Mouse (Mus musculus) embryonic facial prominence, embryonic 12.5 days (tissue): ENCODE data around the gene Abl1. TPM values are rescaled to one million over a fixed set of nuclear protein-coding genes. Genes with fewer than 3 reads are reported as not detected.
A peak's percentile ranks its signal among the peaks of the same experiment; 100 is the strongest.

Experiments
- ATAC-seq: fragments of 200-750 bp; cut with Nextera tagmentation; 2 replicates; pipeline ENCODE4 v1.8.0; 2017; ENCODE audit not compliant: insufficient number of reproducible peaks, insufficient read depth, low FRiP score, low TSS enrichment
- H3K27ac ChIP-seq: fragments of 300-500 bp; sonication (generic); 2 replicates; pipeline ENCODE4 v1.5.1; 2016; ENCODE audit warnings: mild to moderate bottlenecking
- H3K27me3 ChIP-seq: fragments of 300-500 bp; sonication (generic); 2 replicates; pipeline ENCODE4 v1.6.1; 2016; ENCODE audit warnings: mild to moderate bottlenecking, moderate library complexity
- H3K36me3 ChIP-seq: fragments of 300-500 bp; sonication (generic); 2 replicates; pipeline ENCODE4 v1.6.1; 2016; ENCODE audit warnings: mild to moderate bottlenecking
- H3K4me1 ChIP-seq: fragments of 300-500 bp; sonication (generic); 2 replicates; pipeline ENCODE4 v1.6.1; 2016
- H3K4me2 ChIP-seq: fragments of 300-500 bp; sonication (generic); replicated peaks from 2 replicates; pipeline ENCODE4 v1.6.1; 2016; ENCODE audit warnings: mild to moderate bottlenecking, moderate library complexity
- H3K4me3 ChIP-seq: fragments of 300-500 bp; sonication (generic); 2 replicates; pipeline ENCODE4 v1.5.1; 2016; ENCODE audit warnings: mild to moderate bottlenecking
- H3K9ac ChIP-seq: fragments of 300-500 bp; sonication (generic); 2 replicates; pipeline ENCODE4 v1.6.1; 2016; ENCODE audit warnings: mild to moderate bottlenecking, moderate library complexity
- H3K9me3 ChIP-seq: fragments of 300-500 bp; sonication (generic); 2 replicates; pipeline ENCODE4 v1.6.1; 2016; ENCODE audit warnings: mild to moderate bottlenecking, moderate library complexity
- WGBS: fragments of 180-500 bp; shearing (Covaris S2); methylation state at CpG from one replicate; pipeline ENCODE4 v1.1.7; 2016; 5-methylcytosine and 5-hydroxymethylcytosine counted together
- polyA plus RNA-seq: library from polyadenylated mRNA; unstranded; fragments of >200 nt; fragmentation: Nextera tagmentation; extraction: Ambion mirVana; gene quantifications from 2 replicates; pipeline ENCODE4 v1.2.1, GENCODE M21; 2016

Gene Abl1
- polyA plus RNA-seq, 1 experiment from 2014 or later, result 67.5 TPM

- no peak overlapping the region for H3K9ac ChIP-seq
- H3K36me3 ChIP-seq, result no peaks in the 10 kb centered on the region
- H3K27ac ChIP-seq, result peak overlapping the region; percentile 88; the same call in 1 of the 2 replicates
- H3K27me3 ChIP-seq, result no peaks in the 10 kb centered on the region
- H3K9me3 ChIP-seq, result no peaks in the 10 kb centered on the region
- ATAC-seq, result no peak
- no peak overlapping the region for H3K4me3 ChIP-seq
- WGBS, result 64% methylated on average over 5 of the region's 5 CpGs
- no peak overlapping the region for H3K4me2 ChIP-seq
- H3K4me1 ChIP-seq, result peaks cover 67% of the 10 kb centered on the region
Observed at GRCm38 (mm10) chr2:31750133-31750532, 62.0 kb downstream of the Abl1 start.

GRCm38 (mm10) chr2:31757472-31757871 is 69.3 kb downstream of the Abl1 start:
- ATAC-seq, result no peak
- no peaks in the 10 kb centered on the region for H3K9me3 ChIP-seq
- peak overlapping the region; percentile 59; the same call in 1 of the 2 replicates for H3K27ac ChIP-seq
- H3K4me3 ChIP-seq, result no peak overlapping the region
- peaks cover 28% of the 10 kb centered on the region for H3K4me1 ChIP-seq
- H3K9ac ChIP-seq, result no peak overlapping the region
- no peaks in the 10 kb centered on the region for H3K27me3 ChIP-seq
- no peak overlapping the region for H3K4me2 ChIP-seq
- H3K36me3 ChIP-seq, result no peaks in the 10 kb centered on the region

- 89% methylated on average over 5 of the region's 5 CpGs for WGBS
- 0 out of 2 replicates have a peak overlapping the region, but pooled peaks have one; percentile 90 for H3K9ac ChIP-seq
- H3K27ac ChIP-seq, result peak overlapping the region; percentile 95
- no peaks in the 10 kb centered on the region for H3K36me3 ChIP-seq
- peak overlapping the region; percentile 73 for H3K4me3 ChIP-seq
- peaks cover 38% of the 10 kb centered on the region for H3K4me1 ChIP-seq
- peak overlapping the region; percentile 79 for H3K4me2 ChIP-seq
- ATAC-seq, result no peak
- H3K27me3 ChIP-seq, result no peaks in the 10 kb centered on the region
- H3K9me3 ChIP-seq, result no peaks in the 10 kb centered on the region
Observed at GRCm38 (mm10) chr2:31758966-31759365, 70.8 kb downstream of the Abl1 start.

GRCm38 (mm10) chr2:31759751-31760460 is 71.7 kb downstream of the Abl1 start:
- Histone ChIP-seq H3K27ac (peak overlapping the region; percentile 95), H3K36me3 (no peaks in the 10 kb centered on the region), H3K27me3 (no peaks in the 10 kb centered on the region), H3K4me3 (peak overlapping the region; percentile 73), H3K9me3 (no peaks in the 10 kb centered on the region), H3K9ac (peak overlapping the region; percentile 90), H3K4me1 (peaks cover 38% of the 10 kb centered on the region), H3K4me2 (peak overlapping the region; percentile 79)
- 1% methylated on average over 36 of the region's 42 CpGs for WGBS
- peak; percentile 96 for ATAC-seq

- Histone ChIP-seq H3K4me2 (peak overlapping the region; percentile 79), H3K4me1 (peaks cover 43% of the 10 kb centered on the region), H3K9me3 (no peaks in the 10 kb centered on the region), H3K4me3 (peak overlapping the region; percentile 73), H3K27me3 (no peaks in the 10 kb centered on the region), H3K27ac (peak overlapping the region; percentile 95), H3K36me3 (no peaks in the 10 kb centered on the region), H3K9ac (peak overlapping the region; percentile 90)
- no peak for ATAC-seq
- WGBS, result 0% methylated on average over 1 of the region's 1 CpGs
Observed at GRCm38 (mm10) chr2:31760486-31760885, 72.3 kb downstream of the Abl1 start.

- peak overlapping the region; percentile 90 for H3K9ac ChIP-seq
- peak overlapping the region; percentile 79 for H3K4me2 ChIP-seq
- no peaks in the 10 kb centered on the region for H3K9me3 ChIP-seq
- no peak for ATAC-seq
- H3K4me3 ChIP-seq, result peak overlapping the region; percentile 73
- H3K36me3 ChIP-seq, result no peaks in the 10 kb centered on the region
- H3K27ac ChIP-seq, result peak overlapping the region; percentile 95
- H3K4me1 ChIP-seq, result peaks cover 48% of the 10 kb centered on the region
- 3% methylated on average over 7 of the region's 7 CpGs for WGBS
- no peaks in the 10 kb centered on the region for H3K27me3 ChIP-seq
Observed at GRCm38 (mm10) chr2:31761115-31761531, 72.9 kb downstream of the Abl1 start.

GRCm38 (mm10) chr2:31761585-31761984 is 73.4 kb downstream of the Abl1 start:
- H3K27me3 ChIP-seq, result no peaks in the 10 kb centered on the region
- H3K36me3 ChIP-seq, result no peaks in the 10 kb centered on the region
- peak overlapping the region; percentile 73 for H3K4me3 ChIP-seq
- H3K4me1 ChIP-seq, result peaks cover 51% of the 10 kb centered on the region
- peak overlapping the region; percentile 95 for H3K27ac ChIP-seq
- H3K9ac ChIP-seq, result peak overlapping the region; percentile 90
- no peak for ATAC-seq
- 4% methylated on average over 4 of the region's 4 CpGs for WGBS
- H3K4me2 ChIP-seq, result peak overlapping the region; percentile 79
- no peaks in the 10 kb centered on the region for H3K9me3 ChIP-seq

- ATAC-seq, result no peak
- H3K4me2 ChIP-seq, result peak overlapping the region; percentile 79
- WGBS, result 41% methylated on average over 3 of the region's 3 CpGs
- peaks cover 51% of the 10 kb centered on the region for H3K4me1 ChIP-seq
- no peaks in the 10 kb centered on the region for H3K9me3 ChIP-seq
- H3K9ac ChIP-seq, result peak overlapping the region; percentile 90
- no peaks in the 10 kb centered on the region for H3K36me3 ChIP-seq
- peak overlapping the region; percentile 73 for H3K4me3 ChIP-seq
- H3K27ac ChIP-seq, result peak overlapping the region; percentile 95; the same call in 1 of the 2 replicates
- H3K27me3 ChIP-seq, result no peaks in the 10 kb centered on the region
Observed at GRCm38 (mm10) chr2:31762155-31762554, 74.0 kb downstream of the Abl1 start.

GRCm38 (mm10) chr2:31762853-31763252 is 74.7 kb downstream of the Abl1 start:
- peak overlapping the region; percentile 79 for H3K4me2 ChIP-seq
- WGBS, result 18% methylated on average over 2 of the region's 2 CpGs
- peak overlapping the region; percentile 47; the same call in 1 of the 2 replicates for H3K27ac ChIP-seq
- H3K9me3 ChIP-seq, result no peaks in the 10 kb centered on the region
- H3K9ac ChIP-seq, result no peak overlapping the region
- no peak for ATAC-seq
- no peaks in the 10 kb centered on the region for H3K36me3 ChIP-seq
- H3K4me3 ChIP-seq, result peak overlapping the region; percentile 9; the same call in 1 of the 2 replicates
- peaks cover 54% of the 10 kb centered on the region for H3K4me1 ChIP-seq
- H3K27me3 ChIP-seq, result no peaks in the 10 kb centered on the region

- Histone ChIP-seq H3K27me3 (no peaks in the 10 kb centered on the region), H3K9ac (no peak overlapping the region), H3K4me3 (no peak overlapping the region), H3K4me2 (peak overlapping the region; percentile 79), H3K4me1 (peaks cover 58% of the 10 kb centered on the region), H3K9me3 (no peaks in the 10 kb centered on the region), H3K27ac (0 out of 2 replicates have a peak overlapping the region, but pooled peaks have one; percentile 47), H3K36me3 (no peaks in the 10 kb centered on the region)
- WGBS, result 25% methylated on average over 2 of the region's 2 CpGs
- no peak for ATAC-seq
Observed at GRCm38 (mm10) chr2:31763271-31763670, 75.1 kb downstream of the Abl1 start.

GRCm38 (mm10) chr2:31767104-31767503 is 78.9 kb downstream of the Abl1 start:
- ATAC-seq, result peak; percentile 67; the same call in 1 of the 2 replicates
- no peaks in the 10 kb centered on the region for H3K27me3 ChIP-seq
- no peaks in the 10 kb centered on the region for H3K36me3 ChIP-seq
- peaks cover 82% of the 10 kb centered on the region for H3K4me1 ChIP-seq
- no peak overlapping the region for H3K9ac ChIP-seq
- WGBS, result 95% methylated on average over 6 of the region's 6 CpGs
- no peak overlapping the region for H3K4me2 ChIP-seq
- no peaks in the 10 kb centered on the region for H3K9me3 ChIP-seq
- no peak overlapping the region for H3K27ac ChIP-seq
- H3K4me3 ChIP-seq, result no peak overlapping the region

GRCm38 (mm10) chr2:31767815-31768214 is 79.6 kb downstream of the Abl1 start:
- no peaks in the 10 kb centered on the region for H3K9me3 ChIP-seq
- H3K27ac ChIP-seq, result no peak overlapping the region
- H3K36me3 ChIP-seq, result no peaks in the 10 kb centered on the region
- no peak overlapping the region for H3K4me2 ChIP-seq
- H3K4me1 ChIP-seq, result peaks cover 77% of the 10 kb centered on the region
- ATAC-seq, result no peak
- H3K9ac ChIP-seq, result no peak overlapping the region
- H3K27me3 ChIP-seq, result no peaks in the 10 kb centered on the region
- WGBS, result 68% methylated on average over 4 of the region's 4 CpGs
- H3K4me3 ChIP-seq, result no peak overlapping the region
